Mouse (Mus musculus) liver, postnatal 0 days (tissue): ENCODE measurements around the gene Cdh9. TPM values are rescaled to one million over a fixed set of nuclear protein-coding genes. Genes with fewer than 3 reads are reported as not detected.

Experiments used
- ATAC-seq: fragments of 200-750 bp; cut with Nextera tagmentation; 2 replicates; pipeline ENCODE4 v1.8.0; 2017; ENCODE audit warnings: mild to moderate bottlenecking, moderate library complexity
- DNase-seq: peaks from one replicate; pipeline ENCODE4 v3.0.0-alpha.2; 2016
- H3K27ac ChIP-seq: fragments of 300-500 bp; sonication (generic); 2 replicates; pipeline ENCODE4 v1.5.1; 2014; ENCODE audit warnings: antibody characterized with exemption, moderate library complexity, mild to moderate bottlenecking, low read depth
- H3K27me3 ChIP-seq: fragments of 300-500 bp; sonication (generic); 2 replicates; pipeline ENCODE4 v1.6.1; 2014; ENCODE audit warnings: low read length, control low read depth, mixed read lengths; ENCODE audit not compliant: insufficient read depth
- H3K36me3 ChIP-seq: fragments of 300-500 bp; sonication (generic); replicated peaks from 2 replicates; pipeline ENCODE4 v1.6.1; 2014; ENCODE audit warnings: mild to moderate bottlenecking, control low read depth, low read length, moderate library complexity, mixed read lengths; ENCODE audit not compliant: insufficient read depth
- H3K4me1 ChIP-seq: fragments of 300-500 bp; sonication (generic); 2 replicates; pipeline ENCODE4 v1.6.1; 2014; ENCODE audit warnings: antibody characterized with exemption, mild to moderate bottlenecking, control low read depth; ENCODE audit not compliant: insufficient read depth
- H3K4me2 ChIP-seq: fragments of 300-500 bp; sonication (generic); 2 replicates; pipeline ENCODE4 v1.6.1; 2014; ENCODE audit warnings: low read depth, mild to moderate bottlenecking, low read length, moderate library complexity, mixed read lengths
- H3K4me3 ChIP-seq: fragments of 300-500 bp; sonication (generic); 2 replicates; pipeline ENCODE4 v1.5.1; 2014; ENCODE audit warnings: low read depth, low read length
- H3K9ac ChIP-seq: fragments of 300-500 bp; sonication (generic); replicated peaks from 2 replicates; pipeline ENCODE4 v1.6.1; 2014; ENCODE audit warnings: mild to moderate bottlenecking, moderate library complexity
- H3K9me3 ChIP-seq: fragments of 300-500 bp; sonication (generic); 2 replicates; pipeline ENCODE4 v1.6.1; 2016; ENCODE audit warnings: mild to moderate bottlenecking, control low read depth, low read length, mixed read lengths
- CTCF ChIP-seq: sonication (generic); IDR thresholded peaks from 2 replicates; pipeline ENCODE4 v1.5.1; 2016; ENCODE audit warnings: antibody characterized with exemption, low read depth
- EP300 ChIP-seq: IDR thresholded peaks from 2 replicates; pipeline ENCODE4 v1.6.1; 2016; ENCODE audit warnings: antibody characterized with exemption, low read depth, mild to moderate bottlenecking
- WGBS: fragments of 180-500 bp; shearing (Covaris S2); extraction: QIAGEN DNeasy Blood & Tissue Kit; methylation state at CpG from one replicate; pipeline ENCODE4 v1.1.7; 2014; ENCODE audit not compliant: insufficient replicate concordance; 5-methylcytosine and 5-hydroxymethylcytosine counted together
- polyA plus RNA-seq: library from polyadenylated mRNA; unstranded; fragments of >200 nt; fragmentation: Nextera tagmentation; extraction: Ambion mirVana; gene quantifications from 2 replicates; pipeline ENCODE4 v1.2.1, GENCODE M21; 2015

The Cdh9 gene
- not detected in 2 replicates for polyA plus RNA-seq

GRCm38 (mm10) chr15:16728470-16729011, at the start of gene Cdh9:
Gene Cdh9 (plus strand): TSS chr15:16728756.
- H3K9ac ChIP-seq: no peak within 1 kb of the TSS
- DNase-seq: no peak
- peak within 1 kb of the TSS; percentile 21 for H3K4me3 ChIP-seq
- TF ChIP-seq CTCF (no peak), EP300 (no peak)
- no peaks in the 10 kb centered on the region for H3K9me3 ChIP-seq
- peak within 1 kb of the TSS; percentile 64 for H3K4me2 ChIP-seq
- WGBS: 9% methylated on average over 14 of the region's 14 CpGs
- no peak for ATAC-seq
- H3K27ac ChIP-seq: no peak within 1 kb of the TSS
- no peaks in the 10 kb centered on the region for H3K4me1 ChIP-seq
- H3K27me3 ChIP-seq: no peaks in the 10 kb centered on the region
- no peaks in the 10 kb centered on the region for H3K36me3 ChIP-seq

GRCm38 (mm10) chr15:16679096-16679495, 49.5 kb upstream of the Cdh9 start:
- H3K36me3 ChIP-seq: no peaks in the 10 kb centered on the region
- TF ChIP-seq CTCF: no peak
- TF ChIP-seq EP300: no peak
- H3K9ac ChIP-seq: no peak overlapping the region
- WGBS: 75% methylated on average over 5 of the region's 5 CpGs
- H3K27me3 ChIP-seq: no peaks in the 10 kb centered on the region
- no peak overlapping the region for H3K4me3 ChIP-seq
- H3K27ac ChIP-seq: no peak overlapping the region
- DNase-seq (no peak), ATAC-seq (no peak)
- no peak overlapping the region for H3K4me2 ChIP-seq
- H3K4me1 ChIP-seq: no peaks in the 10 kb centered on the region
- H3K9me3 ChIP-seq: no peaks in the 10 kb centered on the region

DNA sequence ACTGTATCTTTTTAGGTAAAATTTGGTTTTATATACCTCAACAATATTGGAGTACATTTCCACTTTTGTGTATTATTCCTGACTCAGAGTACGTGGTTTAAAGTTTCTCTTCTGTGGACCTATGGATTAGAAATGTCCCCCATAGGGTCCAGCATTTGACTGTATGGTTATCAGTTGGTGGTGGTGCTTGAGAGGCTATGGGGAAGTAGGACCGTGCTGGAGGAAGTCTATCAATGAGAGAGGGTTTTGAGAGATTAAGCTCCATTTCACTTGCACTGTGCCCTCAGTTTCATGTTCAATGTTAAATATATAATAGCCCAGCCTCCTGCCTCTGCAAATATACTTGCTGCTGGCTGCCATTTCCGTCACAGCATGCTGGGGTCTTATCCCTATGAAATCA, 28.7 kb upstream of the Cdh9 start:
- H3K9me3 ChIP-seq: no peaks in the 10 kb centered on the region
- H3K9ac ChIP-seq: no peak overlapping the region
- no peak overlapping the region for H3K4me3 ChIP-seq
- H3K36me3 ChIP-seq: no peaks in the 10 kb centered on the region
- H3K4me1 ChIP-seq: no peaks in the 10 kb centered on the region
- ATAC-seq (no peak), DNase-seq (no peak)
- no peak for TF ChIP-seq EP300
- no peak for TF ChIP-seq CTCF
- H3K27me3 ChIP-seq: no peaks in the 10 kb centered on the region
- no peak overlapping the region for H3K27ac ChIP-seq
- WGBS: 67% methylated on average over 3 of the region's 3 CpGs
- H3K4me2 ChIP-seq: no peak overlapping the region

GRCm38 (mm10) chr15:16702340-16702739, 26.2 kb upstream of the Cdh9 start:
- no peak for ATAC-seq
- H3K4me1 ChIP-seq: no peaks in the 10 kb centered on the region
- no peak overlapping the region for H3K4me3 ChIP-seq
- no peak overlapping the region for H3K27ac ChIP-seq
- no peak overlapping the region for H3K4me2 ChIP-seq
- no peaks in the 10 kb centered on the region for H3K27me3 ChIP-seq
- DNase-seq: no peak
- no peaks in the 10 kb centered on the region for H3K9me3 ChIP-seq
- 36% methylated on average over 1 of the region's 1 CpGs for WGBS
- no peak for TF ChIP-seq CTCF
- no peak for TF ChIP-seq EP300
- H3K9ac ChIP-seq: no peak overlapping the region
- H3K36me3 ChIP-seq: no peaks in the 10 kb centered on the region

DNA sequence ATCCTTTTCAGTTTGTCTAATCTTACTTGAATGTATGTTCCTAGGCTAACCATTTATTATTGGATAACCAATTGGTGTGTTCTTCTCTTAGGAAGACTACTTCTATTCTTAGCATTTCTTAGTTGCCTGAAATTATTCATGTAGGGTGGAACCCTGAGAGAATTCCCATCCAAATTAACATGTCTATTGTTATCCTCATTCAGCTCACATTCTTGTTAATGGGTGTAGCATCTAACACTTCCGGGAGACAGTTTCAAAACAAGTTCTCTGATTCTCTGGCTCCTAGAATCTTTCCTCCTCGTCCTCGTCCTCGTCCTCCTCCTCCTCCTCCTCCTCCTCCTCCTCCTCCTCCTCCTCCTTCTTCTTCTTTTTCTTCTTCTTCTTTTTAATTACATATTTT, 10.5 kb downstream of the Cdh9 start:
- no peak overlapping the region for H3K9ac ChIP-seq
- H3K27me3 ChIP-seq: no peaks in the 10 kb centered on the region
- no peaks in the 10 kb centered on the region for H3K4me1 ChIP-seq
- no peak overlapping the region for H3K27ac ChIP-seq
- no peak for TF ChIP-seq EP300
- TF ChIP-seq CTCF: no peak
- H3K4me2 ChIP-seq: no peak overlapping the region
- H3K36me3 ChIP-seq: no peaks in the 10 kb centered on the region
- no peak for ATAC-seq
- WGBS: 68% methylated on average over 4 of the region's 4 CpGs
- DNase-seq: no peak
- H3K4me3 ChIP-seq: no peak overlapping the region
- H3K9me3 ChIP-seq: no peaks in the 10 kb centered on the region

GRCm38 (mm10) chr15:16746672-16747071, 18.1 kb downstream of the Cdh9 start:
- Histone ChIP-seq H3K36me3 (no peaks in the 10 kb centered on the region), H3K4me1 (no peaks in the 10 kb centered on the region), H3K9ac (no peak overlapping the region), H3K4me2 (no peak overlapping the region), H3K27ac (no peak overlapping the region), H3K4me3 (no peak overlapping the region), H3K27me3 (no peaks in the 10 kb centered on the region), H3K9me3 (no peaks in the 10 kb centered on the region)
- TF ChIP-seq EP300: no peak
- TF ChIP-seq CTCF: no peak
- ATAC-seq (no peak), DNase-seq (no peak)
- 74% methylated on average over 1 of the region's 1 CpGs for WGBS

DNA sequence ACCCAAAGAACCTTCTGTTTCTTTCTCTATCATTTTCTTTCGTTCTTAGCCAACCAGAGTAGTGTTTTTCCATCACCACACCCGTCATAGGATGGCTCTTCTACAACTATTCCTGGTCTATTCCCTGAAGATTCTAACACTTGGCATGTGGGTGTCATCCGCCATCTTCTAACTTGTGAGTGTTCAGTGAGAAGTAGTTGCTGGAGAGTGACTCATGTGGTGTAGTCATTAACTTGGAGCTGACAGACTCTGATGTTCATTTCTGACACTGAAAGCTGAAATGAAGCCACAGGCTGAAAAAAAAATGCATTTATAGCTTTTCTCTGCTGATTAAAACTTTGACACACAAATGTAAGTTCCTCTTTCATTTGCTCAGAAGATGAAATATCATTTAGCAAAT, 34.7 kb downstream of the Cdh9 start:
- TF ChIP-seq CTCF (no peak), EP300 (no peak)
- H3K9ac ChIP-seq: no peak overlapping the region
- no peak overlapping the region for H3K27ac ChIP-seq
- DNase-seq: no peak
- WGBS: 62% methylated on average over 3 of the region's 3 CpGs
- no peak for ATAC-seq
- no peak overlapping the region for H3K4me3 ChIP-seq
- no peaks in the 10 kb centered on the region for H3K4me1 ChIP-seq
- no peaks in the 10 kb centered on the region for H3K36me3 ChIP-seq
- H3K9me3 ChIP-seq: no peaks in the 10 kb centered on the region
- no peaks in the 10 kb centered on the region for H3K27me3 ChIP-seq
- no peak overlapping the region for H3K4me2 ChIP-seq
